In the genomic region with DNA sequence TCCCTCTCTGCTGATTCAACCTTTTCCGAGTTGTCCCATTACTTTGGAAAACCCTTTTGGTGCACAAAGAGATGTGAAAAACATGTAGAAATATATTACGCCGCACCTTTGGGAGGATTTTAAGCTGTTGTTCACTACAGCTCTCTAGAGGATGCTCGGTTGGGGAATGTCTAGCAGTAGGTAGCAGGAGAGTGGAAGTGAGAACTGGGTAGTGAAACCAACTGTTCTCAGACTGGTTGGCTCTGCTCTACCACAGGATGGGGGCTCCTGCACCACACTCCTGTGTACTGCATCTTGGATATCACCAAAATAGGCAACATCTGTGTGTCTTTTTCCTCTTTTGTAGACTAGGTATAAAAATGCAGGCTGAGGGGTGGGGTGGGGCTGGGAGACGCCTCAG, we compare ENCODE assay signal across 29 mouse cellular contexts. TPM values are rescaled to one million over a fixed set of nuclear protein-coding genes. Genes with fewer than 3 reads are reported as not detected.
DNase-seq lines count a peak whose midpoint lies in the region; ATAC-seq lines count a peak whose summit lies in the region.
"Had no signal": no experiment of that assay in that cellular context is flagged by ENCODE, and none has a peak within 500 bp of the region (broad histone marks: within the 10 kb centered on the region; RNA-seq: fewer than 3 reads in every experiment).

No protein-coding gene starts in this region.

- intact Hi-C loops in heart, postnatal 14 days (cut with DNase I) = no loop called here

- peak; percentile 91 for ATAC-seq in megakaryocyte progenitor cell, adult 5-6 weeks (replicated peaks; ENCODE audit: poor library complexity)
- no peak for ATAC-seq in CD4-positive, CD25-positive, alpha-beta regulatory T cell, adult 4 months
- ATAC-seq: forebrain, postnatal 0 days; hindbrain, embryonic 16.5 days had no signal

- peaks cover 46% of the 10 kb centered on the region for H3K4me1 ChIP-seq in brown adipose tissue, adult 24 weeks (ENCODE audit: control insufficient read depth, insufficient read depth, insufficient read length, low read length)
- H3K4me1 ChIP-seq: limb, embryonic 15.5 days had no signal

- peak; percentile 59 for DNase-seq in heart, adult 11 months
- no peak for DNase-seq in heart, postnatal 14 days
- DNase-seq in A20 (ENCODE audit: low read depth, low spot score) = peak; percentile 75
- no peak for DNase-seq in urinary bladder, postnatal 25 days (ENCODE audit: low spot score)
- DNase-seq in cerebellum, adult 18-20 months = no peak
- DNase-seq: adrenal gland, adult 8-10 months; cerebellum, adult 11 months; cerebellum, adult 9-11 months; forebrain, postnatal 0 days; gastrocnemius, postnatal 36 days; heart, postnatal 10 days; kidney, adult 18-20 months; kidney, postnatal 36 days; layer of hippocampus, postnatal 36 days; lung, postnatal 14 days; midbrain, embryonic 14.5 days; right cerebral cortex, postnatal 4 days had no signal

- H3K4me3 ChIP-seq in brown adipose tissue, adult 24 weeks (ENCODE audit: insufficient read depth, low read depth, low read length) = no peak overlapping the region
- H3K4me3 ChIP-seq: embryonic facial prominence, embryonic 13.5 days; forebrain, embryonic 10.5 days; heart, embryonic 13.5 days; kidney, embryonic 15.5 days; limb, embryonic 10.5 days; limb, embryonic 15.5 days; stomach, embryonic 15.5 days had no signal

- H3K27ac ChIP-seq in brown adipose tissue, adult 24 weeks (replicated peaks; ENCODE audit: low read depth, low read length) = 0 out of 2 replicates have a peak overlapping the region, but pooled peaks have one; percentile 8
- H3K27ac ChIP-seq: embryonic facial prominence, embryonic 13.5 days; forebrain, embryonic 10.5 days; heart, embryonic 13.5 days; kidney, embryonic 15.5 days; limb, embryonic 10.5 days; limb, embryonic 15.5 days; liver, embryonic 14.5 days; stomach, embryonic 15.5 days had no signal

RNA-seq across cellular contexts. Expression of gene Itpr1, which starts 10.0 kb away (rescaled TPM):
- total RNA-seq in heart, postnatal 14 days (2021) = 10 to 100 TPM; 57.3 to 63.4 TPM
- polyA plus RNA-seq in brown adipose tissue, adult 24 weeks (2012; ENCODE audit: insufficient read depth, insufficient read length, missing spikeins) = 33.1 and 42.5 TPM in 2 replicates
- total RNA-seq in megakaryocyte progenitor cell, adult 5-6 weeks (2015) = 36.5 and 40.4 TPM in 2 replicates
- total RNA-seq in megakaryocyte progenitor cell, adult 5-6 weeks (2017) = 76.6 and 90.4 TPM in 2 replicates
- 10 to 100 TPM; 15.1 to 24.4 TPM for polyA plus RNA-seq in CD4-positive, CD25-positive, alpha-beta regulatory T cell, adult 4 months (2017; shearing (Covaris generic))

RNA-seq across cellular contexts. Expression of gene Sumf1, which starts 37.5 kb away (rescaled TPM):
- total RNA-seq in heart, postnatal 14 days (2021) = 10 to 100 TPM; 15.7 to 17.1 TPM
- polyA plus RNA-seq in brown adipose tissue, adult 24 weeks (2012; ENCODE audit: insufficient read depth, insufficient read length, missing spikeins) = 16.5 and 17.9 TPM in 2 replicates
- total RNA-seq in megakaryocyte progenitor cell, adult 5-6 weeks (2015) = 12.8 and 18.5 TPM in 2 replicates
- total RNA-seq in megakaryocyte progenitor cell, adult 5-6 weeks (2017) = 18.5 and 21.8 TPM in 2 replicates
- 1 to 10 TPM; 4.2 to 4.3 TPM for polyA plus RNA-seq in CD4-positive, CD25-positive, alpha-beta regulatory T cell, adult 4 months (2017; shearing (Covaris generic))

Comparison
In these comparisons a context has a peak if more than half of its experiments do, and no peak if none do; other contexts are left out.
1. DNase-seq: peak in heart, adult 11 months (single experiment) and A20 (single experiment); none in heart, postnatal 14 days (0 of 2), urinary bladder, postnatal 25 days (single experiment) and cerebellum, adult 18-20 months (0 of 2).